Mouse (Mus musculus): ENCODE data around the gene Pepd.

DNA sequence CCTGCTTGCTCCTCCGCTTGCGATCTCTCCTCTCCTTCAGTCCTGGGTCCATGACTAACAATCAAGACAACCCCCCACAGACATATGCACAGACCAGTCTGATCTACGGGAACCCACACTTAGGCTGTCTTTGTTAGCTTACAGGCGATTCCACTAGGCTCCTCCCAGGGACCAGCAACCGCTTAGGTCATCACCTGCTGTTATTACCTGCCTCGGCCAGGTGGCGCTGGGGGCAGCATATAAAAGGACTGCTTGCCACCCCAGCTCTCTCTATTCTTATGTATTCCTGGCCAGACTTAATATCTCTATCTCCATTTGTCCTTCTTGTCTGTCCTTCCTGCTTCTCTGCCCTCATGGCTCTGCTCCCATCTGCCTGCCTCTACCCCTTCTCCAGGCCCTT is 35.4 kb upstream of the Pepd start:
- TF ChIP-seq CTCF (conservative IDR thresholded peaks at IDR 0.05; ENCODE audit: low read length), result peak; percentile 23
- no peak for TF ChIP-seq POU5F1 (IDR thresholded peaks at IDR 0.05; ENCODE audit: borderline replicate concordance, low read length)
